Mouse (Mus musculus) natural killer cell, adult 2 months (primary cell): ENCODE measurements around the gene Rasgrp1.

Source experiments
- DNase-seq, 2 experiments: peaks; one replicate each; pipeline ENCODE4 v3.0.0; 2022; ENCODE audit warnings: low spot score in 2 of 2

Gene Rasgrp1

GRCm38 (mm10) chr2:117335552-117336188 lies 7.1 kb downstream of the Rasgrp1 start:
- no peak for DNase-seq

DNA sequence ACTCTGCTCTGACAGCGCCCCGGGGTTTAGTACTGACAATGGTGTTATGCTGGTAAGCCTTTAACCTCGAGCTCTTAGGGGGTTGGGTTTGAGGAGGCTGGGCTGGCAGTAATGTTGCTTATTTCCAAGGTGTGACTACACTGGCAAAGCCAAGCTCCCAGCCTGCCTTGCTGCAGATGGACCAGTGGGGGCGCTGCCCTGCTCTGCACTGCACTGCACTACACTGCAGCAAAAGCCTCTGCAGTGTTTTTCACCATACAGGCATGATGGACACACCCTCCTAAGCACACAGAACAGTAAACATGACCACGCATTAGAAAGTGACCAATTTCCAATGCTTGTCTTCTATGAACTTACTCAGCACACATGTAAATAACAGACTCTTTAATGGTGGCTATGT lies 11.2 kb downstream of the Rasgrp1 start:
- peak; percentile 59 to 68 for DNase-seq

- peak; percentile 36 to 60 for DNase-seq
These were observed 14.1 kb downstream of the Rasgrp1 start for GRCm38 (mm10) chr2:117328521-117329285.

DNA sequence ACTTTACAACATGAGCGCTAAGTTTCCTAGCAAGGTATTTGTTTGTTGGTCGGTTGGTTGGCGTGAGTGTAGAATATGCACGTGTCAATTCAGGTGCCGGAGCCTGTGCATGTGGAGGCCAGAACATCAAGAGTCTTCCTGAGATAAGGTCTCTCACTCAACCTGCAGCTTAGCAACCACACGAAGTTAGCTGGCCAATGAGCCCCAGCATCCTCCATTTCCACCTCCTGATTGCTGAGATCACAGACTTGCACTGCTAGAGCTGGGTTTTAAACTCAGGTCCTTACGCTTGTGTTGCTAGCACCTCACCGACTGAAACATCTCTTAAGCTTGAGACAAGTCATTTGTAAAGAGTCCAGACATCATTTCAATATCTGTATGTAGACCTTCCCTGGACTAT lies 20.4 kb downstream of the Rasgrp1 start:
- DNase-seq = no peak

DNA sequence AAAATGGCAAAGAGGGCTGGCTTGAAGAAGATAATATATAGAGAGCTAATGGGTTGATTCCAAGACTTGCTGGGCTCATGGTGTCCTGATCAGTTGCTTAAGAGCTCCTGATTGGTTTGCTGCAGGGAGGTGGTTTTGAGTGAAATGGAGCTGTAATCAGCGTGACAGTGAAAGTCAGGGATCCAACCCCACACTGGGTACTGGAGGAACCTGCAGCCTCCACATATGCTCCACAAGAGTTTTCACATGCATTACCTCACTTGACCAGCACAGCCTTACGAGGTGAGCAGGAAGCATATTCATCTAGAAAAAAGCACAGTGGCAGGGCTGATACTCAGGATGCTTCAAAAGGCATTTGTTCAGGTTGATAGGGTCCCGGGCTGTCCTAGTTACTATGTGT lies 21.6 kb downstream of the Rasgrp1 start:
- DNase-seq = no peak

DNA sequence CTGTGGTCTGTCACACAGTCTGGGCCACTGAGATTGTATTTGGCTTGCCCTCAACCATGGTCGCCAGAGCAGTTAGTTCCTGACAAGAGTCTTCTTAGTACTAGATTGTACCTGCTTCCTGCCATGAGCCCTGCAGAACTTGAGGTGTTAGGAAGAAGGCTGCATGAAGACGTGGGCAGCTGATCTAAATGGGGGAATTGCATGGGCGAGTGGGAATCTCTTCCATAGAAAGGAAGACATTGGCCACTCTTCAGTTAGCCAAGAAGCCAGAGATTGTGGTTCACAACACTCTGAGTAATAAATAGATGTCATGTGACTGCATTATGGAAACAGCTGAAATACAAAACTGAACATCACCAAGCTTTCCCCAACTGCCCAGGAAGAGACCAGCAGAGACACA lies 23.8 kb downstream of the Rasgrp1 start:
- no peak for DNase-seq

GRCm38 (mm10) chr2:117313586-117314235 lies 29.1 kb downstream of the Rasgrp1 start:
- no peak for DNase-seq

GRCm38 (mm10) chr2:117312441-117312895 lies 30.3 kb downstream of the Rasgrp1 start:
- DNase-seq = peak; percentile 53 to 60

- DNase-seq = no peak
These were observed 30.8 kb downstream of the Rasgrp1 start for GRCm38 (mm10) chr2:117312030-117312429.

DNA sequence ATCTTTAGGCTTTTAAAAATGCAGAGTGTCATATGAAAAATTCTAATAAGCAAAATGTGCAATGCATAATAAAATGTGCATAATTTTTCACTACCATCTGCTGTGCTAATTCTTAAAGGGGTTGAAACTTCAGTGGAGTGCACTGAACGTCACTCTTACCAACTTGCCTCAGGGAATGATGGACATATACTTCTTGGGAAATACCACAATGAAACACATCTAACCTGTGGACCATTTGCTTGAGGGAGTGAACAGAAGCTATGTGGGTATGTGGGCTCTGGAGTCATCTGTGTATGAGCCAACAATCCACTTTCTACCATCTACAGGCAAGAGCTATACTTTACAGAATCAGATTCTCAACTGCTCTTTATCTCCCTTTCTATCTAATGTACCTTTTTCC lies 31.5 kb downstream of the Rasgrp1 start:
- no peak for DNase-seq

DNA sequence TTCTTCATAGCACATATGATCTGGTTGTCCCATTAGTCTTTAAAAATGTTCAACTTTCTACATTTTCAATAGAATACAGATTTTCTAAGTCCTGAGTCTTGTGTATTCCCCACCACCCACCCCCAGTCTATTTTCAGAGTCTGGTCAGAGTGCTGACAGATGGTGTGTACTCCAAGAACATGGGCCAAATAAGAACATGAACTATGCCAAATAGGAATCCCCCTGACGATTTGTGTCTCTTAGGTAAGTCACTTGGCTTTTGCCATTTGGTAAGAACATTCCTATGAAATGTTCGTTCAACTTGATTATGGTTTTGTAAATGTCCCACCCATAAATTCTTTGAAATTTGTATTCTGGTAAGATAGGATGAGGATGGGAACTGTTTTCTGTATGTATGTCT lies 33.8 kb downstream of the Rasgrp1 start:
- DNase-seq = no peak

- DNase-seq = no peak
These were observed 34.8 kb downstream of the Rasgrp1 start for GRCm38 (mm10) chr2:117307959-117308358.

GRCm38 (mm10) chr2:117304941-117305340 lies 37.9 kb downstream of the Rasgrp1 start:
- no peak for DNase-seq

GRCm38 (mm10) chr2:117303391-117304350 lies 39.1 kb downstream of the Rasgrp1 start:
- peak in 1 of 2 experiments; percentile 81 for DNase-seq

GRCm38 (mm10) chr2:117299596-117300448 lies 43.0 kb downstream of the Rasgrp1 start:
- DNase-seq = no peak

DNA sequence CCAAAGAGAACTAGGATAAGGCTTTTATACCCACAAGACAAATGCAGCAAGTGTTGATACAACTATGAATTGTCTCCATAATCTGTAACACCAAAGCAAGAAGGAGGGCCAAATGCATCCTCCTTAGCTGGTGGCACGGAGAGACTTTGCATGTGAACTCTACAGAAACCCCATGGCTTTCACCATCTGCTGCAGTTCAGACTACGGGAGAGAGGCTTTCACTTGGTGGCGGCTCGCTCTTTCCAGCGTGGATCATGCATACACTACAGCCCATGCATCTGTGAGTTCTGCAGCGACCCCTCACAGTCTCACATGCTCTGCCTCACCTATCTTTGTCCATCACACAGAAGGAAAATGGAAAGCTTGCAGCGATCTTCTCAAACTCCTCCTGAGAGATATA lies 54.5 kb downstream of the Rasgrp1 start:
- DNase-seq = no peak

DNA sequence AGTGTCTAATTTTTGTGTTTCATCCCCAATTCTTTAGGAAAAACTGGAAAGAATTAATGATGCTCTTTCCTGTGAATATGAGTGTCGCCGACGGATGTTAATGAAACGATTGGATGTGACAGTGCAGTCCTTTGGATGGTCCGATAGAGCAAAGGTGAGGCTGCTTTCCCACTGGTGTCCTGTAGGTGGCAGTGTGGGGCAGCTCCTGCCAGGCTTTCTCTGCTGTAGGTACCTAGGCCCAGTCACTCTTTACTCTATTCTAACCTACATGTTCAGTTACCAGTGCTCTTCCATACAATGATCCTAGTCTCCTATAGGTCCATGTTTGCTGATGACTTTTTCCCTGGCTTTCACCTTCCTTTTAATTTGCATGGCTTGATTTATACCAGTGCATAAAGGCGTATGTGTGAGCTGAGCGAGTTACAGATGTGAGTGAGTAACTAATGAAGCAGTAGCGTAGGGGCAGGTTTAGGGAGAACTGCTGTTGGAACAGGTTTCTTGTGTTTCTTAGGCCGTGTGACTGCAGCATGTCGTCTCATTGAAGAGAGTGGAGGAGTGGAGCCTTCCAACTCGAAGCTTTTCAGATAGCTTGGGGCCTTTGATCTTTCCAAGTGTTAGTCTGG lies 78.9 kb downstream of the Rasgrp1 start:
- peak; percentile 58 to 68 for DNase-seq

GRCm38 (mm10) chr2:117262184-117262583 lies 80.6 kb downstream of the Rasgrp1 start:
- DNase-seq = no peak

- DNase-seq = no peak
These were observed 85.2 kb downstream of the Rasgrp1 start for GRCm38 (mm10) chr2:117257617-117258016.

- no peak for DNase-seq
These were observed 87.4 kb downstream of the Rasgrp1 start for GRCm38 (mm10) chr2:117255415-117255814.
